Mouse (Mus musculus) left cerebral cortex, adult 2 months (tissue): ENCODE results near the gene Rad23b. TPM values are rescaled to one million over a fixed set of nuclear protein-coding genes. Genes with fewer than 3 reads are reported as not detected.

Source experiments
- DNase-seq, 2 experiments: peaks; one replicate each; pipeline ENCODE4 v3.0.0; 2021 to 2022; ENCODE audit warnings: low spot score in 2 of 2, mixed read lengths in 1 of 2; ENCODE audit errors: extremely low spot score in 1 of 2
- H3K27ac ChIP-seq: fragments of 200-600 bp; 2 replicates; pipeline ENCODE4 v1.8.1; 2022
- H3K4me3 ChIP-seq: fragments of 200-600 bp; 2 replicates; pipeline ENCODE4 v1.8.1; 2022
- CTCF ChIP-seq: fragments of 200-600 bp; IDR thresholded peaks from 2 replicates; pipeline ENCODE4 v1.8.1; 2022; ENCODE audit warnings: antibody characterized with exemption, mild to moderate bottlenecking, moderate library complexity
- intact Hi-C: fragments of 180-260 bp; cut with DNase I; formaldehyde crosslinking; loops from one replicate; pipeline ENCODE4 v1.15.1; 2025
- total RNA-seq, 2 experiments: library from RNA; stranded (reverse); gene quantifications; 2 replicates each; pipeline ENCODE4 v1.2.3; 2021

The Rad23b gene
- total RNA-seq, 2 experiments from 2014 or later, result 180 to 193 TPM

DNA sequence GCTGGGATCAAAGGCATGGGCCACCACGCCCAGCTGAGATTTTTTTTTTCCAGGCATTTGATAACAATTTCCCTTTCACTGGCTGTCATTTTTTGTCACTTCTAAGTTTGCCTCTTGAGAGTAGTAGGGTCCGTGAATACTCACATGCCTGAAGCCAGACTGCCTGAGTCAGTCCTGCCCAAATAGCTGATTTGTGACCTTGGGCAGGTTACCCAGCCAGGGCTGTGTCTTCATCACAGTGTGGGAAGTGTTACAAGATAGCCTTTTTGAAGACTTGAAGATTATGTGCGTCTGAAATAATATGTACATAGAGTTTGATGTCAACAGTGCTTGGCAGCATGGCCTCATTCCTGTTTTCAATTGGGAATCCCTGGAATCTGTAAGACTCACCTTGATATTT is 6.9 kb downstream of the Rad23b start:
- TF ChIP-seq CTCF, result no peak
- intact Hi-C loops, result no loop called here
- no peak for DNase-seq
- Histone ChIP-seq H3K27ac (no peak overlapping the region), H3K4me3 (no peak overlapping the region)

DNA sequence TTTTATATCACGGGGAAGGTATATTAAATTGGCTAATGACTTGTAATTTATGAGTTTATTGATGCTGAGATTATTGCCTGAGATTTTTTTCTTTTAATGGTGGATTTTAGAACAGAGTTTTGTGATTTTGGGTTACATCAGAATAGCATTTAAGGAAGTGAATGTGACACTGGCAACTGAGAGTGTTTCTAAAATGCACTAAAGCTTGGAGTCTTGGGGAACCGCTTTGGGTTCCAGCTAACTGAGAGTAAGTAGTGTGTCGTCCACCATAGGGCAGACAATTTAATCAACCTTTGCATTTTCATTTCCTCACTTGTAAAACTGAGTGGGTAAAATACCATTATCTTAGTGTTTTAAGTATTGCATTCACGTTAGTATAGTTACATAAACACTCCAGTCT is 14.0 kb downstream of the Rad23b start:
- no peak for DNase-seq
- no peak overlapping the region for H3K27ac ChIP-seq
- H3K4me3 ChIP-seq, result no peak overlapping the region
- TF ChIP-seq CTCF, result no peak
- intact Hi-C loops, result no loop called here

DNA sequence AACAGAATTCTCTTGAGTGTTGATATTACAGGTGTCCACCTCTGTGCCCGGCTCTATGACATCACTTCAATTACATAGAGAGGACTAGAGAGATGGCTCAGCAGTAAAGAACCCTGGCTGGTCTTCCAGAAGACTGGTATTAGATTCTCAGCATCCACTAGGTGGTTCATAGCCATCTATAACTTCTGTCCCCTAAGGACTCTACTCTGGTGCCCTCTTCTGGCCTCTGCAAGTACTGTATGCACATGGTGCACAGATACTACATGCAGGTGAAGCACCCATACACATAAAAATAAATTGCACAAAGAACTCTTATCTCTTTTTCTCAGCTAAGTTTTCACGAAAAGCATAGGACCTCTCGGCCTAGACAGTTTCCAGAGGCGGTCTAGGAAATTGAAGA is 14.5 kb downstream of the Rad23b start:
- Histone ChIP-seq H3K4me3 (no peak overlapping the region), H3K27ac (no peak overlapping the region)
- no peak for DNase-seq
- intact Hi-C loops, result no loop called here
- TF ChIP-seq CTCF, result peak; percentile 45

DNA sequence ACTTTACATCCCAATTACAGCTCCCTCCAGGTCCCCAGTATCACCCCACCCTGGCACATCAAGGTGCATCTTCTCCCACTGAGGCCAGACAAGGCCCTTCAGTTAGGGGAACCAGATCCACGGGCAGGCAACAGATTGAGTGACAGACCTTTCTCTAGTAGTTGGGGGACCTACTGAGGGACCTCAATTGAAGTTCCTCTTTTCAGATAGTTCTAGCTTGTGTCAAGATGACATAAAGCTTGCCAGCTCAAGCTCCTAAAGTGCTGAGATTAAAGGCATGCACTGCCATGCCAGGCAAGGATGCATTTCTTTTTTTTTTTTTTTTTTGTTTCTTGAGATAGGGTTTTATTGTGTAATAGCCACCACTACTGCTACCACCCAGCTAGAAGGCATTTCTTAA is 16.2 kb downstream of the Rad23b start:
- no peak for DNase-seq
- no peak overlapping the region for H3K4me3 ChIP-seq
- no peak for TF ChIP-seq CTCF
- no peak overlapping the region for H3K27ac ChIP-seq
- intact Hi-C loops, result no loop called here

DNA sequence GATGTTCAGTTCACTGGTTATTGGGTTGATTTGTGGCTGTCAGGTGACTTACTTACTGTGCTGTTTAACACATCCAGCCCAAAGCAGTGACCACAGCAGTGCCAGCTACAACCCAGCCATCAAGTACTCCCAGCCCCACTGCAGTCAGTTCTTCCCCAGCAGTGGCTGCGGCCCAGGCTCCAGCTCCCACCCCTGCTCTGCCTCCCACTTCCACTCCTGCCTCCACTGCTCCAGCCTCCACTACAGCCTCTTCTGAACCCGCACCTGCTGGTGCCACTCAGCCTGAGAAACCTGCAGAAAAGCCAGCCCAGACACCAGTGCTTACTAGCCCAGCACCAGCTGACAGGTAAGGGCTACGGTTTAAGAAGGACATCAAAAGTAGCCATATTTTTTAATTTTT is 20.3 kb downstream of the Rad23b start:
- DNase-seq, result no peak
- intact Hi-C loops, result no loop called here
- no peak for TF ChIP-seq CTCF
- Histone ChIP-seq H3K27ac (no peak overlapping the region), H3K4me3 (no peak overlapping the region)

DNA sequence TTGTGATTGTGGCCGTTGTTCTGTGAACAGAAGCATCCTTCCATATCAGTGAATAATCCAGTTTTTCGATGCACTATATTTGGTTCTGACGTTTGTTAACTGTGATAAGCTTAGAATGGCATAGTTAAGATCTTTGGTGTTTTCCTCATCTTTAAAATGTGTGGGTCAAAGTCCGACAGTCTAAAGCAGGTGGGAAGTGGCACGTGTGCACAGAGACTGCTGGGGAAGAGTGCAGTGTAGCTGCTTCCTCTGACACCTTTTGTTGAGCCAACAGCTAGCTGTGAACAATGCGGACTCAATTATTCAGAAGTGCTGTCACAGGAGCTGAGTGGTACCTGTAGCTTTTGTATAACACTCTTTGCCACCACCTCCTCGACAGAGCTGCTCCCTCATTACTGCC is 21.5 kb downstream of the Rad23b start:
- Histone ChIP-seq H3K27ac (no peak overlapping the region), H3K4me3 (no peak overlapping the region)
- TF ChIP-seq CTCF, result no peak
- intact Hi-C loops, result no loop called here
- no peak for DNase-seq

DNA sequence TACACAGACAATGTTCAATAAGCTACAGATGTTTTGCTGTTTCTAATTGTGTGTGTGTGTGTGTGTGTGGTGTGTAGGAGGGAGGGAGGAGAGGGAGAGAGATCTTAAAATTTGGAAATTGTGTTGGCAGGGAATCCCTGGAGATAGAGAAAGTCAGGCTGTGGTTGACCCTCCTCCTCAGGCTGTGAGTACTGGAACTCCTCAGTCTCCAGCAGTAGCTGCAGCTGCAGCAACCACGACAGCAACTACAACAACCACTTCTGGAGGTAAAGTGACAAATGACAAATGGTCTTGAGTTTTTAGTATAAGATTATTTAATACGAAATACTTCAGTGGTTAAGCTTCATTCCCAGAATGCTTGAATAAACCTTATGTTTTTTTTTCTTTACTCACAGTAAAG is 32.5 kb downstream of the Rad23b start:
- H3K4me3 ChIP-seq, result no peak overlapping the region
- intact Hi-C loops, result no loop called here
- no peak for DNase-seq
- no peak overlapping the region for H3K27ac ChIP-seq
- no peak for TF ChIP-seq CTCF

DNA sequence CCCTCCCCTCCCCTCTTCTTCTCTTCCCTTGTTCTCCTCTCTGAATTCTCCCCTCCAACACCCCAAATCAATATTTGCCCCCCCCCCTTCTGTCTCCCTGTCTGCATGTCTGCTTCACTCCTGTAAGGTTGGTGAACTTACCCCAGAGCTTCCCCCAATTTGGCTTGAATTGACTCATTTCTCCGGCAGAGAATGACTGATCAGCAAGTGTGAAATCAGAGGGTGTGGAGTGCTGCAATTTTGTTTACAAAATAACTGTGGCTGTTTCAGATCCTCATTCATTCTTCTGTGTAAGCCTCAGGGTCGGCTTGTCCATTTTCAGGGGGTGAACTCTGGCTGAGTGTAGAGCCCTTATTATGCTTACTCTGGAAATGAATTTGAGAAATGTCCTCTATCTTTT is 36.9 kb downstream of the Rad23b start:
- TF ChIP-seq CTCF, result no peak
- Histone ChIP-seq H3K27ac (no peak overlapping the region), H3K4me3 (no peak overlapping the region)
- intact Hi-C loops, result no loop called here
- no peak for DNase-seq

DNA sequence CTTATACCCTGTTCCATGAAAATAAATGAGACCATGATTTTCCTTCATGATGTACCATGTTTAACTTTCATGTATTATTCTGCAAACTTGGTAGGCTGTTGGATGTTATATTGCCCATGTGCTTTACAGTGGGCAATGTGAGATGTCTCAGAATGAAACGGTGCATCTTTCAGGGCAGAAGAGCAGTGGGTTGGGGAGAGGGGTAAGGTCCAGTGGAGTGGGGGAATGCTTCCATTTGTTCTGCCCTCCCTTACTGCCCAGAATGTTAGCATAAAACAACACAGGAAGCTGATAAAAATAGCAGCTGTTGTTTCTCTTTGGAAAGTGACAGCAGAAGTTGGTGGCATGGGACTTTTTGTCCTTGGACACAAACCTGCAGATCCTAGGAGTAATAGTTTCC is 41.6 kb downstream of the Rad23b start:
- no peak for DNase-seq
- intact Hi-C loops, result no loop called here
- no peak for TF ChIP-seq CTCF
- Histone ChIP-seq H3K4me3 (no peak overlapping the region), H3K27ac (no peak overlapping the region)

DNA sequence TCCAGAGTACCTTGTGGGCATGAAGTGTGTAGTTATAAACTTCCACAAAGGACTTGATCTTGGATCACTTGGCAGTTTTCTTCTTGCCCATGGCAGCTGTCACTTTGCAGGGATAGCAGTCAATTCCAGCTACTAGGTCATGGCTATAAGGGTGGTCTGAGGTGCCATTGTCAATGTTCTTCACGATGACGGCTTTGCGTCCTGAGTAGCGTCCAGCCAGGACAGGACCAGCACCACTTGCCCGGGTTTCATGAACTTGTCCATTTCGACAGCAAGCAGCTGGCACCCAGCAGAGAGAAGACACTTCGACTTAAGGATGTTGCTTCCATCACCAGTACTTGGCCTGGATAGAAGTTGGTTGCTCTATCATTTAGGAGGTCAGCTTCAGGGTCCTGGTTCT is 42.6 kb downstream of the Rad23b start:
- Histone ChIP-seq H3K27ac (no peak overlapping the region), H3K4me3 (no peak overlapping the region)
- TF ChIP-seq CTCF, result no peak
- DNase-seq, result no peak
- intact Hi-C loops, result no loop called here

DNA sequence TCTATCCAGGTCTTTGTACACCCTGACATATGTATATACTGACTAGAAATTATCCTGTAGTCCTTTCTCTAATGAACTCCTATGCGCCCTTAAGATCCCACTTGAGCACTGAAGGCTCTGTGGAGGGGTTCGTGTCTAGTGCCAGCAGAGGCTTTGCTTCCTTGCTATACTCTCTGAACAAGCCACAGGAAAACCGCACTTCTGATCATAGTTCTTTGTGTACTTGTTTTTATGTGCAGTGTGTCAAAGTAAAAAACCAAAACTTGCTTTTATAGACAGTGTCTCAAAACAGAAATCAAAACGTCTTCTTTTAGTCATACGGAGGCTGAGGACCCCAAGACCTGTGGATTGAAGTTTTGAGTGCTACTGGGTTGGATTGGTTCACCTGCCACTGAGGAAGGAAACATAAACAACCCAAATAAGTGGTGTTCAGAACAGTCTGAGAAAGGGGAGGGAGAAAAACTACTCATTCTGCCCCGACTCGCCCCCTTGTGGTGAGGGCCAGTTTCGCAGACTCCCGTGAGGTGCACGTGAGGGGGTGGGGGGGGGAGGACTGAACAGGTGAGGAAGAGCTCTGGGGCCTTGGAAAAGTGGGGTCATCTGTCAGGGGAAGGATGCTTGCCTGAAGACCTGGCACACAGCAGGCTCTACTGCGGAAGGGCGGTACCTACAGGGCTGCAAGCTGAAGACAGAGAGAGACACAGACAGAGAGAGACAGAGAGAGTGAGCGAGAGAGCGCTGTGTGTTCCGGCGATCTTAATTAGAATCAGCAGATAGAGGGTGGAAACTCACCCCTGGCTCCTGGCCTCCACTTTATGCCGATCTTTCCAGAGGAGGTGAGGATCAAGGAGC is 48.3 kb downstream of the Rad23b start:
- no peak overlapping the region for H3K27ac ChIP-seq
- DNase-seq, result no peak
- intact Hi-C loops, result loop anchor here (1.0 kb wide), 1 partner anchor 47 kb away; no protein-coding TSS in a partner anchor

DNA sequence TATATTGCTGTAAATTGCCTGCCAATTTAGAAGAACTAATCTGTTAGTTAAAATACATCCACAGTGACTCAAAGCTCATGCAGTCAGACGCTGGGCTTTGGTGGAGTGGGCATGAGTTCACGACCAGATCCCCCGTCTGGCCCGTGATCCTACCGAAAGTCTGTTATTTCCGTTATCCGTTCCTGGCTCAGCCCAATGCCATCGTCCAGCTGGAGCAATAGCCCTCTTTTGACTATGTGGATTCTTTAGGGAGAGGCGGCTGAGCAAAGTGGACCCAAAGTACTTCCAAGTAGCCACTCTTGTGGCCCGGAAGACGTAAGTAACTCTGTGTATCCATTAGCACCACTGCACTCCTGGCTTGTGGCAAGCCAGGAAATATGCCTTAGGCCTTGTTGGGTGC is 49.1 kb downstream of the Rad23b start:
- intact Hi-C loops, result loop anchor here (1.0 kb wide), 1 partner anchor 48 kb away; no protein-coding TSS in a partner anchor

More for the DNA sequence above, 48.3 kb downstream of the Rad23b start:
- peak; percentile 46 for TF ChIP-seq CTCF
- H3K4me3 ChIP-seq, result no peak overlapping the region

DNA sequence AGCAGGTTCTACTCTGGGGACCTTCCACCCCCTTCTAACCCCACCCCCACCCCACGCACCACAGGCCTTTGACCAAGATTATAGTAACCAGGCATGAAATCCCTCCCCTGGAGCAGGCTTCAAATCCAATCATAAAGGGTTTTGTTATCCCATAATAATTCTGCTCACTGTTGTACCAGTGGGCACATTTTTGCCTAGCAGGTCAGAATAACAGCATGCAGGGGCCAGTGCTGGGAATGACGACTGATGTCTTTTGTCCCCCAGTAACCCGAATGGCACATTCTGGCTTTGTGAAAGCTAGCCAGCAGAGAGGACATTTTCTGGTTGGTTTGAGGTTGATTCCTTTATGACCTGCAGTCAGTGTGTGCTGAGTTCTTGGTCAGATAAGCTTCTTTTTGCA is 55.5 kb downstream of the Rad23b start:
- Histone ChIP-seq H3K27ac (no peak overlapping the region), H3K4me3 (no peak overlapping the region)
- intact Hi-C loops, result loop anchor here (10.0 kb wide), 1 partner anchor 1309 kb away; no protein-coding TSS in a partner anchor
- TF ChIP-seq CTCF, result no peak
- no peak for DNase-seq

More for the DNA sequence above, 49.1 kb downstream of the Rad23b start:
- H3K4me3 ChIP-seq, result no peak overlapping the region
- no peak for TF ChIP-seq CTCF
- H3K27ac ChIP-seq, result no peak overlapping the region
- DNase-seq, result no peak
